Mouse (Mus musculus) spleen, adult 2 months (tissue): Measurements from ENCODE around the gene 1700003E16Rik. TPM values are rescaled to one million over a fixed set of nuclear protein-coding genes. Genes with fewer than 3 reads are reported as not detected.
A peak's percentile ranks its signal among the peaks of the same experiment; 100 is the strongest.

Experiments
- DNase-seq, 2 experiments: peaks; one replicate each; pipeline versions ENCODE4 v3.0.0 to v3.0.0-alpha.2; 2012 to 2021; ENCODE audit warnings: low spot score in 2 of 2, low read depth in 1 of 2
- H3K27ac ChIP-seq: fragments of 200-500 bp; 2 replicates; pipeline ENCODE4 v1.5.1; 2012; ENCODE audit warnings: low read length, inconsistent platforms; ENCODE audit not compliant: insufficient read depth
- H3K27me3 ChIP-seq: fragments of 200-500 bp; 2 replicates; pipeline ENCODE4 v1.6.1; 2012; ENCODE audit warnings: mild to moderate bottlenecking, moderate library complexity, low read length, inconsistent platforms; ENCODE audit not compliant: control insufficient read depth, insufficient read depth
- H3K36me3 ChIP-seq: fragments of 200-500 bp; 2 replicates; pipeline ENCODE4 v1.6.1; 2012; ENCODE audit warnings: mild to moderate bottlenecking, low read length, inconsistent platforms; ENCODE audit not compliant: control insufficient read depth, insufficient read depth
- H3K4me1 ChIP-seq: fragments of 200-500 bp; 2 replicates; pipeline ENCODE4 v1.6.1; 2011; ENCODE audit warnings: inconsistent platforms; ENCODE audit not compliant: control insufficient read depth, insufficient read depth, insufficient read length
- H3K4me3 ChIP-seq: fragments of 200-500 bp; 2 replicates; pipeline ENCODE4 v1.5.1; 2011; ENCODE audit warnings: mild to moderate bottlenecking, inconsistent platforms; ENCODE audit not compliant: insufficient read depth, insufficient read length; ENCODE audit errors: extremely low read depth
- CTCF ChIP-seq: fragments of 200-500 bp; IDR thresholded peaks from 2 replicates; pipeline ENCODE4 v1.5.1; 2011; ENCODE audit warnings: mild to moderate bottlenecking, inconsistent platforms; ENCODE audit not compliant: insufficient read depth, insufficient read length, insufficient replicate concordance; ENCODE audit errors: extremely low read depth
- POLR2A ChIP-seq: fragments of 200-500 bp; IDR thresholded peaks from 2 replicates; pipeline ENCODE4 v1.6.1; 2011; ENCODE audit warnings: low read depth, low read length, inconsistent platforms
- WGBS: fragments of 180-500 bp; shearing (Covaris S2); methylation state at CpG from one replicate; pipeline ENCODE4 v1.1.7; 2018; 5-methylcytosine and 5-hydroxymethylcytosine counted together
- polyA plus RNA-seq: library from polyadenylated mRNA; depleted of rRNA; stranded (reverse); fragments of >200 nt; gene quantifications from 2 replicates; pipeline ENCODE4 v1.2.3, GENCODE M21; 2012

The 1700003E16Rik gene
- polyA plus RNA-seq, 1 experiment = 0.05 TPM

GRCm38 (mm10) chr6:83185895-83186861, 30.0 kb downstream of the 1700003E16Rik start:
- DNase-seq = peak in 1 of 2 experiments; percentile 34
- Histone ChIP-seq H3K27ac (no peak overlapping the region), H3K36me3 (peaks cover 25% of the 10 kb centered on the region), H3K4me3 (no peak overlapping the region), H3K27me3 (no peaks in the 10 kb centered on the region), H3K4me1 (no peaks in the 10 kb centered on the region)
- WGBS = 51% methylated on average over 25 of the region's 25 CpGs
- TF ChIP-seq CTCF (no peak), POLR2A (no peak)

GRCm38 (mm10) chr6:83186946-83187345, 30.7 kb downstream of the 1700003E16Rik start:
- Histone ChIP-seq H3K36me3 (peaks cover 31% of the 10 kb centered on the region), H3K27ac (no peak overlapping the region), H3K27me3 (no peaks in the 10 kb centered on the region), H3K4me3 (no peak overlapping the region), H3K4me1 (no peaks in the 10 kb centered on the region)
- DNase-seq = no peak
- 87% methylated on average over 2 of the region's 2 CpGs for WGBS
- TF ChIP-seq CTCF = no peak

- Histone ChIP-seq H3K27me3 (no peaks in the 10 kb centered on the region), H3K4me3 (no peak overlapping the region), H3K4me1 (no peaks in the 10 kb centered on the region), H3K27ac (no peak overlapping the region), H3K36me3 (peaks cover 78% of the 10 kb centered on the region)
- no peak for DNase-seq
- WGBS = 81% methylated on average over 7 of the region's 7 CpGs
- no peak for TF ChIP-seq POLR2A
- no peak for TF ChIP-seq CTCF
Observed at GRCm38 (mm10) chr6:83193571-83193970, 37.4 kb downstream of the 1700003E16Rik start.

- Histone ChIP-seq H3K36me3 (peaks cover 51% of the 10 kb centered on the region), H3K27ac (no peak overlapping the region), H3K4me3 (no peak overlapping the region), H3K27me3 (no peaks in the 10 kb centered on the region), H3K4me1 (no peaks in the 10 kb centered on the region)
- 84% methylated on average over 15 of the region's 15 CpGs for WGBS
- TF ChIP-seq POLR2A (no peak), CTCF (no peak)
- DNase-seq = no peak
Observed at GRCm38 (mm10) chr6:83197345-83198004, 41.3 kb downstream of the 1700003E16Rik start.

- Histone ChIP-seq H3K4me3 (no peak overlapping the region), H3K27ac (no peak overlapping the region), H3K27me3 (no peaks in the 10 kb centered on the region), H3K36me3 (peaks cover 11% of the 10 kb centered on the region), H3K4me1 (no peaks in the 10 kb centered on the region)
- no peak for TF ChIP-seq CTCF
- no peak for DNase-seq
- WGBS = 81% methylated on average over 4 of the region's 4 CpGs
Observed at GRCm38 (mm10) chr6:83203320-83203719, 47.1 kb downstream of the 1700003E16Rik start.

- no peak for DNase-seq
- TF ChIP-seq CTCF = no peak
- TF ChIP-seq POLR2A = no peak
- 85% methylated on average over 3 of the region's 3 CpGs for WGBS
- Histone ChIP-seq H3K36me3 (no peaks in the 10 kb centered on the region), H3K27me3 (no peaks in the 10 kb centered on the region), H3K4me1 (no peaks in the 10 kb centered on the region), H3K4me3 (no peak overlapping the region), H3K27ac (no peak overlapping the region)
Observed at GRCm38 (mm10) chr6:83205851-83206250, 49.6 kb downstream of the 1700003E16Rik start.
